Mouse (Mus musculus): Measurements from ENCODE around the gene Fam174b. TPM values are rescaled to one million over a fixed set of nuclear protein-coding genes. Genes with fewer than 3 reads are reported as not detected.

Gene Fam174b
- polyA plus RNA-seq, 1 experiment from 2014 or later, result 26.3 TPM

GRCm38 (mm10) chr7:73785815-73786214 is 45.7 kb downstream of the Fam174b start:
- H3K9ac ChIP-seq, result no peak overlapping the region
- ATAC-seq (ENCODE audit: low read depth), result no peak
- 89% methylated on average over 4 of the region's 4 CpGs for WGBS

GRCm38 (mm10) chr7:73787513-73787912 is 47.4 kb downstream of the Fam174b start:
- 88% methylated on average over 8 of the region's 8 CpGs for WGBS
- no peak for ATAC-seq (ENCODE audit: low read depth)
- H3K27ac ChIP-seq (replicated peaks), result no peak overlapping the region
- no peak overlapping the region for H3K4me2 ChIP-seq
- 0 out of 2 replicates have a peak, but pooled peaks cover 5% of the 10 kb centered on the region for H3K4me1 ChIP-seq (replicated peaks)
- no peak overlapping the region for H3K4me3 ChIP-seq
- no peaks in the 10 kb centered on the region for H3K36me3 ChIP-seq
- H3K9me3 ChIP-seq, result no peaks in the 10 kb centered on the region
- H3K27me3 ChIP-seq, result no peaks in the 10 kb centered on the region
- no peak overlapping the region for H3K9ac ChIP-seq

More at GRCm38 (mm10) chr7:73785815-73786214, 45.7 kb downstream of the Fam174b start:
- H3K27ac ChIP-seq (replicated peaks), result no peak overlapping the region
- no peak overlapping the region for H3K4me2 ChIP-seq
- H3K36me3 ChIP-seq, result no peaks in the 10 kb centered on the region
- H3K4me1 ChIP-seq (replicated peaks), result no peaks in the 10 kb centered on the region
- H3K27me3 ChIP-seq, result no peaks in the 10 kb centered on the region
- H3K4me3 ChIP-seq, result no peak overlapping the region
- H3K9me3 ChIP-seq, result no peaks in the 10 kb centered on the region

GRCm38 (mm10) chr7:73791096-73791495 is 51.0 kb downstream of the Fam174b start:
- Histone ChIP-seq H3K27me3 (no peaks in the 10 kb centered on the region), H3K9me3 (no peaks in the 10 kb centered on the region), H3K27ac (replicated peaks) (no peak overlapping the region), H3K4me1 (replicated peaks) (0 out of 2 replicates have a peak, but pooled peaks cover 5% of the 10 kb centered on the region), H3K4me3 (no peak overlapping the region), H3K36me3 (no peaks in the 10 kb centered on the region), H3K9ac (no peak overlapping the region), H3K4me2 (no peak overlapping the region)
- no peak for ATAC-seq (ENCODE audit: low read depth)
- 66% methylated on average over 8 of the region's 8 CpGs for WGBS

- 0 out of 2 replicates have a peak, but pooled peaks cover 5% of the 10 kb centered on the region for H3K4me1 ChIP-seq (replicated peaks)
- WGBS, result 85% methylated on average over 4 of the region's 4 CpGs
- H3K36me3 ChIP-seq, result no peaks in the 10 kb centered on the region
These were observed 52.1 kb downstream of the Fam174b start for GRCm38 (mm10) chr7:73792155-73792554.

GRCm38 (mm10) chr7:73792641-73793040 is 52.5 kb downstream of the Fam174b start:
- Histone ChIP-seq H3K9me3 (no peaks in the 10 kb centered on the region), H3K36me3 (no peaks in the 10 kb centered on the region), H3K4me3 (no peak overlapping the region), H3K9ac (no peak overlapping the region), H3K4me2 (no peak overlapping the region), H3K27ac (replicated peaks) (no peak overlapping the region), H3K27me3 (no peaks in the 10 kb centered on the region), H3K4me1 (replicated peaks) (0 out of 2 replicates have a peak, but pooled peaks cover 5% of the 10 kb centered on the region)
- no peak for ATAC-seq (ENCODE audit: low read depth)
- 75% methylated on average over 3 of the region's 3 CpGs for WGBS

More at GRCm38 (mm10) chr7:73792155-73792554, 52.1 kb downstream of the Fam174b start:
- Histone ChIP-seq H3K9ac (no peak overlapping the region), H3K27ac (replicated peaks) (no peak overlapping the region), H3K4me3 (no peak overlapping the region), H3K9me3 (no peaks in the 10 kb centered on the region), H3K27me3 (no peaks in the 10 kb centered on the region), H3K4me2 (no peak overlapping the region)
- ATAC-seq (ENCODE audit: low read depth), result no peak

GRCm38 (mm10) chr7:73809261-73809660 is 69.2 kb downstream of the Fam174b start:
- 75% methylated on average over 2 of the region's 2 CpGs for WGBS
- no peak for ATAC-seq (ENCODE audit: low read depth)
- Histone ChIP-seq H3K4me3 (no peak overlapping the region), H3K9me3 (no peaks in the 10 kb centered on the region), H3K27me3 (no peaks in the 10 kb centered on the region), H3K9ac (no peak overlapping the region), H3K4me2 (no peak overlapping the region), H3K36me3 (no peaks in the 10 kb centered on the region), H3K27ac (replicated peaks) (no peak overlapping the region), H3K4me1 (replicated peaks) (no peaks in the 10 kb centered on the region)

- H3K9me3 ChIP-seq, result no peaks in the 10 kb centered on the region
- peaks cover 3% of the 10 kb centered on the region; the same call in 1 of the 2 replicates for H3K27me3 ChIP-seq
- no peak overlapping the region for H3K4me3 ChIP-seq
- no peaks in the 10 kb centered on the region for H3K36me3 ChIP-seq
- WGBS, result 84% methylated on average over 7 of the region's 7 CpGs
- H3K4me1 ChIP-seq (replicated peaks), result no peaks in the 10 kb centered on the region; the same call in 1 of the 2 replicates
- no peak overlapping the region for H3K27ac ChIP-seq (replicated peaks)
- H3K4me2 ChIP-seq, result no peak overlapping the region
- no peak for ATAC-seq (ENCODE audit: low read depth)
- no peak overlapping the region for H3K9ac ChIP-seq
These were observed 71.3 kb downstream of the Fam174b start for GRCm38 (mm10) chr7:73811439-73811838.

- 82% methylated on average over 6 of the region's 6 CpGs for WGBS
- Histone ChIP-seq H3K9me3 (no peaks in the 10 kb centered on the region), H3K27me3 (peaks cover 3% of the 10 kb centered on the region; the same call in 1 of the 2 replicates), H3K9ac (no peak overlapping the region), H3K4me2 (no peak overlapping the region), H3K27ac (replicated peaks) (no peak overlapping the region), H3K36me3 (no peaks in the 10 kb centered on the region), H3K4me1 (replicated peaks) (no peaks in the 10 kb centered on the region; the same call in 1 of the 2 replicates), H3K4me3 (no peak overlapping the region)
- no peak for ATAC-seq (ENCODE audit: low read depth)
These were observed 72.1 kb downstream of the Fam174b start for GRCm38 (mm10) chr7:73812176-73812575.

- H3K9me3 ChIP-seq, result no peaks in the 10 kb centered on the region
- peaks cover 3% of the 10 kb centered on the region; the same call in 1 of the 2 replicates for H3K27me3 ChIP-seq
- H3K4me2 ChIP-seq, result no peak overlapping the region
- WGBS, result 77% methylated on average over 4 of the region's 4 CpGs
- no peak overlapping the region for H3K9ac ChIP-seq
- H3K36me3 ChIP-seq, result no peaks in the 10 kb centered on the region
- no peak overlapping the region for H3K27ac ChIP-seq (replicated peaks)
- no peak overlapping the region for H3K4me3 ChIP-seq
- H3K4me1 ChIP-seq (replicated peaks), result no peaks in the 10 kb centered on the region; the same call in 1 of the 2 replicates
- ATAC-seq (ENCODE audit: low read depth), result no peak
These were observed 73.8 kb downstream of the Fam174b start for GRCm38 (mm10) chr7:73813887-73814286.

GRCm38 (mm10) chr7:73814454-73814853 is 74.4 kb downstream of the Fam174b start:
- no peak overlapping the region for H3K4me2 ChIP-seq
- no peak overlapping the region for H3K9ac ChIP-seq
- H3K9me3 ChIP-seq, result no peaks in the 10 kb centered on the region
- 90% methylated on average over 7 of the region's 7 CpGs for WGBS
- H3K4me3 ChIP-seq, result no peak overlapping the region
- no peak overlapping the region for H3K27ac ChIP-seq (replicated peaks)
- H3K27me3 ChIP-seq, result peaks cover 3% of the 10 kb centered on the region; the same call in 1 of the 2 replicates
- H3K36me3 ChIP-seq, result no peaks in the 10 kb centered on the region
- ATAC-seq (ENCODE audit: low read depth), result no peak
- no peaks in the 10 kb centered on the region; the same call in 1 of the 2 replicates for H3K4me1 ChIP-seq (replicated peaks)

- ATAC-seq (ENCODE audit: low read depth), result no peak
- Histone ChIP-seq H3K27me3 (peaks cover 3% of the 10 kb centered on the region; the same call in 1 of the 2 replicates), H3K9ac (no peak overlapping the region), H3K36me3 (no peaks in the 10 kb centered on the region), H3K27ac (replicated peaks) (no peak overlapping the region), H3K4me3 (no peak overlapping the region), H3K9me3 (no peaks in the 10 kb centered on the region), H3K4me1 (replicated peaks) (no peaks in the 10 kb centered on the region; the same call in 1 of the 2 replicates), H3K4me2 (no peak overlapping the region)
- WGBS, result 81% methylated on average over 8 of the region's 8 CpGs
These were observed 76.3 kb downstream of the Fam174b start for GRCm38 (mm10) chr7:73816255-73816996.

GRCm38 (mm10) chr7:73819366-73819765 is 79.3 kb downstream of the Fam174b start:
- H3K4me1 ChIP-seq (replicated peaks), result no peaks in the 10 kb centered on the region; the same call in 1 of the 2 replicates
- H3K36me3 ChIP-seq, result no peaks in the 10 kb centered on the region
- no peaks in the 10 kb centered on the region for H3K9me3 ChIP-seq
- no peak overlapping the region for H3K4me2 ChIP-seq
- H3K27me3 ChIP-seq, result peaks cover 3% of the 10 kb centered on the region; the same call in 1 of the 2 replicates
- no peak overlapping the region for H3K4me3 ChIP-seq
- WGBS, result 86% methylated on average over 17 of the region's 17 CpGs
- no peak overlapping the region for H3K27ac ChIP-seq (replicated peaks)
- ATAC-seq (ENCODE audit: low read depth), result no peak
- H3K9ac ChIP-seq, result no peak overlapping the region
